Mouse (Mus musculus) bone marrow macrophage, adult 2 months (primary cell): ENCODE measurements around the gene Ralgds. TPM values are rescaled to one million over a fixed set of nuclear protein-coding genes. Genes with fewer than 3 reads are reported as not detected.
"Not testable (repeated sequence)": the region's sequence is repeated elsewhere in the genome, so short reads cannot be mapped to it uniquely, and the experiment has no call there.

Source experiments
- H3K27ac ChIP-seq: 2 replicates; pipeline ENCODE4 v1.5.1; 2012; ENCODE audit warnings: low read depth, low read length; ENCODE audit not compliant: insufficient read depth
- H3K4me1 ChIP-seq: 2 replicates; pipeline ENCODE4 v1.6.1; 2012; ENCODE audit warnings: low read length; ENCODE audit not compliant: control insufficient read depth, insufficient read depth
- H3K4me3 ChIP-seq: 2 replicates; pipeline ENCODE4 v1.5.1; 2012; ENCODE audit warnings: mild to moderate bottlenecking, low read length, moderate library complexity; ENCODE audit not compliant: insufficient read depth
- CTCF ChIP-seq: IDR thresholded peaks from 2 replicates; pipeline ENCODE4 v1.5.1; 2012; ENCODE audit warnings: low read depth, mild to moderate bottlenecking, low read length, moderate library complexity
- POLR2A ChIP-seq: IDR thresholded peaks from 2 replicates; pipeline ENCODE4 v1.6.1; 2012; ENCODE audit warnings: mild to moderate bottlenecking, low read depth, low read length, borderline replicate concordance
- polyA plus RNA-seq: library from polyadenylated mRNA; stranded (reverse); fragments of >200 nt; gene quantifications from 2 replicates; pipeline ENCODE4 v1.2.4, GENCODE M21; 2012; ENCODE audit not compliant: missing spikeins, insufficient read depth, insufficient read length

Gene Ralgds
- polyA plus RNA-seq = 30.6 and 37.0 TPM in 2 replicates

- Histone ChIP-seq H3K4me1 (peaks cover 14% of the 10 kb centered on the region), H3K4me3 (peak within 1 kb of the TSS; percentile 79), H3K27ac (no peak within 1 kb of the TSS)
- TF ChIP-seq CTCF (no peak; the same call in 1 of the 2 replicates), POLR2A (no peak)
Observed at GRCm38 (mm10) chr2:28512798-28513401, at the start of gene Ralgds. TSS of gene Ralgds (plus strand) at chr2:28513125.

- H3K4me3 ChIP-seq = no peak overlapping the region
- no peak for TF ChIP-seq POLR2A
- TF ChIP-seq CTCF = peak; percentile 75; the same call in 1 of the 2 replicates
- no peak overlapping the region for H3K27ac ChIP-seq
- peaks cover 9% of the 10 kb centered on the region for H3K4me1 ChIP-seq
Observed at GRCm38 (mm10) chr2:28463919-28464318, 49.0 kb upstream of the Ralgds start.

- Histone ChIP-seq H3K27ac (no peak overlapping the region), H3K4me1 (peaks cover 10% of the 10 kb centered on the region), H3K4me3 (no peak overlapping the region)
- TF ChIP-seq POLR2A = no peak
- no peak for TF ChIP-seq CTCF
Observed at GRCm38 (mm10) chr2:28464919-28465318, 48.0 kb upstream of the Ralgds start.

- TF ChIP-seq POLR2A = no peak
- no peak for TF ChIP-seq CTCF
- no peak within 1 kb of the TSS for H3K4me3 ChIP-seq
Observed at GRCm38 (mm10) chr2:28465836-28466518, 46.9 kb upstream of the Ralgds start, which contains the start of gene 1700007K13Rik. TSS of gene 1700007K13Rik (minus strand) at chr2:28466332.

GRCm38 (mm10) chr2:28467860-28468485 lies 45.0 kb upstream of the Ralgds start, which contains the start of gene Mrps2:
TSS of gene Mrps2 (plus strand) at chr2:28468066.
- Histone ChIP-seq H3K4me3 (peak within 1 kb of the TSS; percentile 83), H3K4me1 (peaks cover 10% of the 10 kb centered on the region), H3K27ac (0 out of 2 replicates have a peak within 1 kb of the TSS, but pooled peaks have one; percentile 6)
- no peak for TF ChIP-seq POLR2A
- peak; percentile 46 for TF ChIP-seq CTCF

More at GRCm38 (mm10) chr2:28465836-28466518, 46.9 kb upstream of the Ralgds start, which contains the start of gene 1700007K13Rik:
- peaks cover 10% of the 10 kb centered on the region for H3K4me1 ChIP-seq
- H3K27ac ChIP-seq = no peak within 1 kb of the TSS

GRCm38 (mm10) chr2:28468486-28469225 lies 44.3 kb upstream of the Ralgds start:
- Histone ChIP-seq H3K4me3 (peak overlapping the region; percentile 83), H3K4me1 (peaks cover 10% of the 10 kb centered on the region), H3K27ac (no peak overlapping the region)
- no peak for TF ChIP-seq CTCF
- TF ChIP-seq POLR2A = no peak

GRCm38 (mm10) chr2:28469461-28469860 lies 43.5 kb upstream of the Ralgds start:
- peaks cover 10% of the 10 kb centered on the region for H3K4me1 ChIP-seq
- H3K4me3 ChIP-seq = no peak overlapping the region
- H3K27ac ChIP-seq = no peak overlapping the region
- TF ChIP-seq CTCF = no peak
- no peak for TF ChIP-seq POLR2A

GRCm38 (mm10) chr2:28470591-28470990 lies 42.3 kb upstream of the Ralgds start:
- no peak overlapping the region for H3K4me3 ChIP-seq
- no peak overlapping the region for H3K27ac ChIP-seq
- no peak for TF ChIP-seq CTCF
- no peak for TF ChIP-seq POLR2A
- H3K4me1 ChIP-seq = peaks cover 10% of the 10 kb centered on the region

- not testable (repeated sequence) for H3K4me1 ChIP-seq, H3K27ac ChIP-seq, H3K4me3 ChIP-seq
Observed at GRCm38 (mm10) chr2:28472011-28472410, 40.9 kb upstream of the Ralgds start.

GRCm38 (mm10) chr2:28477993-28478392 lies 34.9 kb upstream of the Ralgds start:
- not testable (repeated sequence) for H3K4me1 ChIP-seq, H3K27ac ChIP-seq, H3K4me3 ChIP-seq
